Mouse (Mus musculus) frontal cortex, postnatal 10 days (tissue): ENCODE measurements at regions not wholly inside any gene's neighbourhood (a gene's known extent, or its start where the extent isn't known, plus 50 kb on each side); places are given as distances from the start of the nearest gene placed in this dataset.

ENCODE experiments used
- DNase-seq, 2 experiments: peaks; one replicate each; pipeline ENCODE4 v3.0.0; 2022; ENCODE audit warnings: low spot score in 2 of 2, mixed read lengths in 1 of 2

DNA sequence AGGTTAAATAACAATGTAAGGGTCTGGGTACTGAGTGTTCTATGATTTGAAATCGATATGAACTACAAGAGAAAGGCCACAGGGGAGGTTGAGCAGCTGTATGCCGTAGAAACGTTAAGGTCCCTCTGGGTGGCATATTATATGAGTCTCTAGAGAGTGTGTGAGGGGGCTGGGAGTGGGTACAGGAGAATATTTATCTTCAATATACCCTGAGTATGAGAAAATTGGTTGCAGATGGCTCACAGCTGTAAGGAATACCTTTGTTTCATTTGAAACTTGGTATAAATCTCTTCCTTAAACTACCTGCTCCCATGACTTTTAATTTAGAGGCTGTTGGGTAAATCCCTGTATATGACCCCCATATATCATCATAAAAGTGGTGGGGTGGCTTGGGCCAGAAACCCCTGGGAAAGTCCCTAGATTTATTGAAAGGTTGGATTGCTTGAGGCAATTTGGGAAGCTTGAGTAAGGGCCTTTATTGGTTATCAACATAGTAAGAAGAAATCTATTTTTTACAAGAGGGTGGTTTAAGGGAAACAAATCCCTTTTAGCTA lies 128.7 kb upstream of the Prkg2 start:
- DNase-seq: no peak

DNA sequence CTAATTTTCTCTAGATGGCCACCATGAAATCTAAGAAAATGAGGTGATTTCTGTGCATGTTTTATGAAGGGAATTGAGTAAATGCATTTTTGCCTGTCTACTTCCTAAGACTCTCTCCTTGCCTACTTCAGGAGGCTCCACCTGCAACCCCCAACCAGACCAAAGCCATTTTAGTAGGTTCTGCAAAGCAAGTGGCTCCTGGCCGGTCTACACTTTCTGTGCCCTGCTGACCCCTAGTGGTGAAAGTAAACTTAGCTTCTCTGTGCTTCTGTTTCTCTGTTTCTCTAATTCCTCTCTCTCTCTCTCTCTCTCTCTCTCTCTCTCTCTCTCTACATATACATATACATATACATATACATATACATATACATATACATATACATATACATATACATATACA lies 120.8 kb upstream of the Prkg2 start:
- peak; percentile 14 to 51 for DNase-seq

DNA sequence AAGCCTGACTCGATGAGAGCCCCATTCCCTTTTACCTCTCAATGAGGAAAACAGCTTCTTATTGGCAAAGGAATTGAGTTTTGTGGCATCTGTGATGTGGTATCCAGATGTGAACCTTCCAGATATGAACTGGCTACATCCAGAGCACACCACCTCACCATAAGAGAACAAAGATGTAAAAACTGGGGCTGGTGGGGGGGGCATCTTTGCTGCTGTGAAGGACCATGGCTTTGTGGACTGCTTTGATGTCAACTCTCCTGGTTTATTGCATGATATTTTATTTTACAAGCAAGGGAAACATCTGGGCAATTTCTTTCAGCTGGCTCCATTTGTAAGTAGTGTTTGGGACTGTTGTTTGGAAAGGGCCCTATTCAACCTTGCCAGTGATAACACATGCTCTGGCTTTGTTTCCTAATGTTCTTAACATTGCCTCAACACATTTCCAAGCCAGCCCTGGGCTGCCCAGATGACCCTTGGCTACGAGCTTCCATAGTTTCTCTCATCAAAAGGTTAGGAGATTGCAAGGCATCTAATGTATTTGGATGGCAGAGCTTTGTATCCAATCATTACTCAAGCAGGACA lies 116.2 kb upstream of the Prkg2 start:
- no peak for DNase-seq

DNA sequence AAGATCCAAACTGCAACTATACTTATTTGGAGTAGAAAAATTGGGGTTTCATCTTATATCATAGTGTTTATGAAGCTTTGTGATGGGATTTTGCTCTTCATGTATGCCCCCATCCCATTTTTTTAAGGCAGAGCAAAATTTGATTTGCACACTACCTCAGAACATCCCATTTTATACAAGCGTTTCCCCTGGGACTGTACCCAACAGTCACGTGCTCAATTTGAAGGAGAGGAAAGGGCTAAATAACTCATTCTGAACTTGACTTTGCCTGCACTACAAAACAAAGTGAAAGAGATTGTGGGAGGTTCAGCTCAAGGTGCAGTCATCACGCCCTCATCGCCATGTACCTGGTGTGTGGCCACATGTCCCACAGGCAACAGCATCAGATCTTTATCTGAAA lies 115.1 kb upstream of the Prkg2 start:
- no peak for DNase-seq

DNA sequence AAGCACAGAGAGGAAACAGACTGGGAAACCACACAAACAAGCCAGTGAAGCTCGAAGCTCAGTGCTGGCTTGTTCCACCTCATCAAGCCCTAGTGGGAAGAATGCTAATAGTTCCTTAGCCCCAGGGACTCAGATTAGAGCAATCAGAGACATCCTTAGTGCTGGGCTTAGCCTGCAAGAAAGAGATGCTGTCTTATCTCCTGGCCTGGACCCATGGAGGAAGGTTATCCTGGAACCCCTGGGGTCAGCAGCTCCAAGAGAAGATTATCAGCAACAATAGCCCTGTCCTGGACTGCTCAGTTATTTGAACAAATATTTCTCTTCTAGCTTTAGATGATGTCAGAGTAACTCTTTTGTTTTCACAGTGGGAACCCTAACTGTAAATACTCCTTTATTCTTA lies 112.8 kb upstream of the Prkg2 start:
- DNase-seq: no peak

DNA sequence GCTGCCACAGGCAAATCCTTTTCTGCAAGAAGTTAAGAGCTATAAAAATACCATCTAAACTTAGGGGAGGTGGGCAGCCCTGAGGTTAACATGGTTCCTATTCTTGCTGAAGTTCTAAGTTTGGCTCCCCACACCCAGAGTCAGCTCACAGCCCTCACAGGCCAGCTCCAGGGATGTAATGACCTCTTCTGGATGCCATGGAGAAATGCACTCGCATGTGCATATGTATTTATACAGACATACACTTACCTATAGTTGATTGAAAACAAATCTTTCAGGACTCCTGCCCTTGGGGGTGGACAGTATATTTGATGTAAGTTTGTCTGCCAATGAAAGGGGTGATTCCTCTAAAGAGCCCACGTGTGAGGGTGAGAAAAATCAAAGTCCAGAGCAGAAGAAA lies 95.5 kb upstream of the Prkg2 start:
- no peak for DNase-seq

DNA sequence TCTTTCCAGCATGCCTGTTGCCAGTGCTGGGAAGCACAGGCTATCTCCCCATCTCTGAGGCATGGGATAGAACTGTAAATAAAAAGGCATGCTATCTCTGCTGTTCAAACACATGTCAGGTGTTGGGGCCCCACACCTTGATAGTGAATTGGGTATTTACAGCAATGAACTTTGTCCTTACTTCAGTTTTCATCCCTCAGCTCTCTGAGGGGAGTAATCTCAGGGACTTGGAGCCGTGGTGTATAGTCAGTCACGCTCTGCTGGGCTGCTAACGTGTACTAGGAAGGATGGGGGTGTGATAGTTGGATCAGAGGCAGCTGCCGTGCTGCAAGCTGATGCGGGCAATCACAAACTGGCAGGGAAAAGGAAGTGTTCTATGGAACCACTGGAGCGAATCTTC lies 91.5 kb upstream of the Prkg2 start:
- DNase-seq: no peak

DNA sequence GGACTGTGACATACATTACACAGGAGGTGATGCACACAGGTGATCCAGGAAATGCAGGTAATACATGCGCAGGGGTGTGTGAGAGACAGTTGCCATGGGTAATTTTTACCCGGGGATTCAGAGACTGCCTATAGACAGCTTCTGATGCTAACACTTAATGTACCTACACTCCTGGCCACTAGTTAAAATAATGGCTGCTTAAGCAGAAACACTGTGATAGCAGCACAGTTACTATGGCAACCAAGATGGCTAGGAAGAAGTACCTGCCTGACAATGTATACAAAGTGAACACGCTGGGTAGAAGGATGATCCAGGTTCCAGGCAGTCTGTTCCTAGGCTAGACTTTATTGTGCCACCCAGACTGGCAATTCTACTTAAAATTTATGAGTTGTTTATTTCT lies 88.3 kb upstream of the Prkg2 start:
- no peak for DNase-seq

DNA sequence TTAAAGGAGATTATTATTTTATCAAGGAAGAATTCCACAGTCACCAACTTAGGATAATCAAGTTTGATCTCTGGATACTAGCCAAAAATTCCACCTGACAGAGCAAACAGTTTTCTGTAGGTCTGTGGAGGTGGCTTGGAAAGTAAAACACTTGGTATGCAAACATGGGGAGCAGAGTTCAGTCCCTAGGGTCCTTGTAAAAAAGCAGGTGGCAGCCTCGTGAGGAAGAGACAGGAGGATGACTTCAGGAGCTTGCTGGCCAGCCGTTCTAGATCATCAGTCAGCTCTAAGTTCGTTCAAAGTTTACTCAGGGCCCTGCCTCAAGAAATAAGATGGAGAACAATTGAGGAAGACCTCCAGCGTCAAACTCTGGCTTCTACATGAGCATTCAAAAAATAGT lies 74.6 kb upstream of the Prkg2 start:
- DNase-seq: no peak

DNA sequence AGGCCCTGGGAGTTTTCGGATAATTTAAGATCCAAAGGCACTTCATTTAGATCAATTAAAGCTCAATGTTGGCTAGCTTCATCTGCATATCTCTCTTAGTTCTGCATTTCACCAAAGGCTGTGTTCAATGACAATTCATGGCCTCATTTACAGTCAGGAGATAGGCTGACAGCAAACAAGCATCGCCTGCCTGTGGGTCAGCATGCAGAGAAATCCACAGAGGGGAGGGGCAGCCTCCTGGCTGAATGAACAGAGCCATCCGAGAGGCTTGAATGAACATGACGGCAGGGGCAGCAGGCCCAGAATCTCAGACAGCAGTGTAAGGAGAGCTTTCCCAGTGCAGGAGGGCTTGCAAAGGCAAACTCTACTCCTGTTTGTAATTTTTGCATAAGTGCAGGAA lies 74.1 kb upstream of the Prkg2 start:
- DNase-seq: peak in 1 of 2 experiments; percentile 7

DNA sequence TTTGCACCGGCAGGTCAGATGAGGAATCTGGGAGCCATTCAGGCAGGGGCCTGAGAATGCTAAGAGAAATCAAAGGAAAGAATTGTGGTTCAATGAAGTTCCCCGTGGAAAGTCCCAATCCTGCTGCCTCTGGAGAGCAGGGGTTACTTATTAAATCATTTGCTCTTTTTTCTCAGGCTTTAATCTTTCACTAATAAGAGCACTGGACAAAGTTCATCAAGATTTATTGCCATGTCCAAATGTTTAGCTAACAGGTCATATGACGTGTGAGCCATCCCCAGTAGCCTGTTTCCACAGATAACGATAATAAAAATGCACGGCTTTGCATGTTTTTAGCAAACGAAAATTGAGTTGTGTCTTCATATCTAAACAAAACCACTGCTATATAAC lies 62.6 kb upstream of the Prkg2 start:
- DNase-seq: no peak

DNA sequence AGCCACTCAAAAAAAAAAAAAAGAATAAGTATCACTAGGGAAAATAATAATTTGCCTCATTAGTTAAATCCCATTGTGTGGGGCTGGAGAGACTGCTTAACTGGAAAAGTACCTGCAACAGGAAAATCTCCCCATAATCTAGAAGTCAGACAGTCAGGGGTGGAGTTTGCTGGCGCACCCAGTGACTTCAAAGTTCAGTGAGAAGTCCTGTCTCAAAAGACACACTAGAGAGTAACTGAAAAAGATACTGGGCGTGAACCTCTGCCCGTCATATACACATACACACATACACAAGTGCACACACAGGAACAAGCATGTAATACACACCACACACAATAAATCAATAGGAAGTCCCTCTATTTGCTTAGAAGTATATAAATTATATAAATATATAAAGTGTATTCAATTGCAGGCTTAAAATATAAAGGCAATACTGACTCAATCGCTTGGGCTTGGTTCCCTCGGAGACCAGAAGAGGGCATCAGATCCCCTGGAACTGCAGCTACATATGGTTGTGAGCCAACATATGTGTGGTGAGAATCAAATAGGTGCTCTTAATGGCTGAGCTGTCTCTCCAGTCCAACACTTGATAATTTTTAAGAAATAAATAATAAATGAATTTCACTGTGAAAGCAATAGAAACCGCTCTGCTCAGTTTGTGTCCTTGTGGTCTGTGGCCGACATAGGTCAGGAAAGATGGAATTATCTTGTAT lies 62.0 kb upstream of the Prkg2 start:
- DNase-seq: no peak
